Comparison of ENCODE assay signal across 22 mouse cellular contexts in the genomic region with DNA sequence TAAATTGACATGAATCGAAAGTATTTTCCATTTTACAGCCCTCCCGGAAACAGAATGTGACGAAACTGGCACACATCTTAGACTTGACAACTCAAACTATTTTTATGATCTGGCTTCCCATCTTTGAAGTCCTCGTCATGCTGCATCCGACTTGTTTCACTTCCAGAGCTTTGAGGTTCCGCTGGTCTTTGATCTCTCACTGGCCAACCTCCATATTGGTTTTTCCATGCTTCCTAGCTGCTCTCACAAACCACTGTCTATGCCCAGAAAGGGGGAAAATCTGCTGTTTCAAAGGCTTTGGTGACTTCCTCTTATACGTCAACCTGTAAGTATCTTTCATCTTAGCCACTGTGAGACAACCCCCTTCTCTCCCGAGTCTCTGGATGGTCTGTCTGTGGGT. TPM values are rescaled to one million over a fixed set of nuclear protein-coding genes. Genes with fewer than 3 reads are reported as not detected.
DNase-seq lines count a peak whose midpoint lies in the region; ATAC-seq lines count a peak whose summit lies in the region.
"Had no signal": no experiment of that assay in that cellular context is flagged by ENCODE, and none has a peak within 500 bp of the region (broad histone marks: within the 10 kb centered on the region; RNA-seq: fewer than 3 reads in every experiment).

No protein-coding gene starts in this region.

- ATAC-seq in inflammation-experienced regulatory T-cells, adult 6 months = peak; percentile 72
- ATAC-seq: forebrain, embryonic 16.5 days; intestine, embryonic 15.5 days; liver, embryonic 12.5 days; midbrain, embryonic 13.5 days had no signal

- peak; percentile 47 for DNase-seq in thymus, postnatal 14 days
- no peak for DNase-seq in thymus, postnatal 36 days
- DNase-seq in T-cell, adult 2 months (ENCODE audit: low spot score) = peak; percentile 76
- DNase-seq in thymus, postnatal 25 days = peak; percentile 57
- no peak for DNase-seq in layer of hippocampus, postnatal 10 days (ENCODE audit: low spot score in 2 of 2)
- no peak for DNase-seq in left cerebral cortex, adult 8-10 months (ENCODE audit: low spot score in 2 of 2)
- DNase-seq in cerebellum, adult 11 months = no peak
- DNase-seq: adrenal gland, postnatal 14 days; cerebellum, adult 9-10 months; gastrocnemius, postnatal 14 days; heart, adult 18-20 months; heart, postnatal 10 days; kidney, postnatal 36 days; lung, adult 18-20 months; lung, postnatal 10 days; retina, postnatal 1 day; right cerebral cortex, postnatal 25 days had no signal

RNA-seq across cellular contexts. Expression of a gene that starts 12.9 kb away (rescaled TPM):
- 1,000 to 10,000 TPM; 1,312 to 1,433 (median 1,346) TPM for polyA plus RNA-seq in inflammation-experienced regulatory T-cells, adult 6 months (2017; shearing (Covaris generic))
- total RNA-seq in layer of hippocampus, postnatal 10 days (2021) = 1 to 10 TPM; 2.3 to 2.6 TPM
- 10 to 100 TPM in 1 of 4 experiments, 1 to 10 TPM in 3; 3.0 to 12.1 (median 6.1) TPM for total RNA-seq in left cerebral cortex, adult 8-10 months (2022)

Comparison
In these comparisons a context has a peak if more than half of its experiments do, and no peak if none do; other contexts are left out.
1. DNase-seq: peak in thymus, postnatal 14 days (single experiment), T-cell, adult 2 months (single experiment) and thymus, postnatal 25 days (single experiment); none in thymus, postnatal 36 days (0 of 2), layer of hippocampus, postnatal 10 days (0 of 2), left cerebral cortex, adult 8-10 months (0 of 2) and cerebellum, adult 11 months (single experiment).